Mouse (Mus musculus) cerebellum, adult 2 months (tissue): ENCODE data around the gene Epha8.

Experiments
- CTCF ChIP-seq: fragments of 200-500 bp; IDR thresholded peaks from 2 replicates; pipeline ENCODE4 v1.5.1; 2011; ENCODE audit warnings: low read depth, mild to moderate bottlenecking, control low read depth, low read length, moderate library complexity, borderline replicate concordance; ENCODE audit not compliant: insufficient read depth
- POLR2A ChIP-seq: fragments of 200-500 bp; IDR thresholded peaks from 2 replicates; pipeline ENCODE4 v1.6.1; 2011; ENCODE audit warnings: low read length, control low read depth, borderline replicate concordance; ENCODE audit not compliant: insufficient read depth

GRCm38 (mm10) chr4:136996933-136997332 is 40.3 kb upstream of the Epha8 start:
- TF ChIP-seq POLR2A (no peak), CTCF (no peak)
